Mouse (Mus musculus) thymus, postnatal 36 days (tissue): ENCODE data around the gene Pcnx2.

Experiments
- DNase-seq, 2 experiments: peaks; one replicate each; pipeline ENCODE4 v3.0.0; 2022; ENCODE audit warnings: mixed read lengths in 2 of 2

The Pcnx2 gene

GRCm38 (mm10) chr8:125897868-125898788, at the start of gene Pcnx2:
TSS of gene Pcnx2 (minus strand) at chr8:125898317.
- no peak for DNase-seq

DNA sequence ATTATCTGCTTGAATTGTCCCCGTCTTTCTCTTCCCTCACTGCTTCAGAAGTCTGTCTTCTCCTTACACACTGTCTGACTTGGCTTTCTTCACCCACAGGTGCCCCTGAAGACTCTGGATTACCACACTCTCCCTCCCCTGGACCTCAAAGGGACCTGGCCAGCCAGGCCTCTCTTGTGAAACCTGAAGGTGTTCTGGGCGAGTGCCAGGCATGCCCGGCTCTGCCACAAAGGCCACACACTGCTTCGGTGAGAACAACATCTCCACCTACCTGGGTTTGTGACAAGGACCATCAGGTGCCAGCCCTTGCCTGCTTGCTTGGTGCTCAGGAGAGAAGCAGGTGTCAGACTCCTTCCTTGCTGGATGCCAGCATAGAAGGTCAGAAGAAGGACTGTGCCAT, 46.4 kb upstream of the Pcnx2 start:
- no peak for DNase-seq

- peak; percentile 13 to 35 for DNase-seq
Observed at GRCm38 (mm10) chr8:125935649-125936048, 37.5 kb upstream of the Pcnx2 start.

GRCm38 (mm10) chr8:125931822-125932221, 33.7 kb upstream of the Pcnx2 start:
- DNase-seq = no peak

DNA sequence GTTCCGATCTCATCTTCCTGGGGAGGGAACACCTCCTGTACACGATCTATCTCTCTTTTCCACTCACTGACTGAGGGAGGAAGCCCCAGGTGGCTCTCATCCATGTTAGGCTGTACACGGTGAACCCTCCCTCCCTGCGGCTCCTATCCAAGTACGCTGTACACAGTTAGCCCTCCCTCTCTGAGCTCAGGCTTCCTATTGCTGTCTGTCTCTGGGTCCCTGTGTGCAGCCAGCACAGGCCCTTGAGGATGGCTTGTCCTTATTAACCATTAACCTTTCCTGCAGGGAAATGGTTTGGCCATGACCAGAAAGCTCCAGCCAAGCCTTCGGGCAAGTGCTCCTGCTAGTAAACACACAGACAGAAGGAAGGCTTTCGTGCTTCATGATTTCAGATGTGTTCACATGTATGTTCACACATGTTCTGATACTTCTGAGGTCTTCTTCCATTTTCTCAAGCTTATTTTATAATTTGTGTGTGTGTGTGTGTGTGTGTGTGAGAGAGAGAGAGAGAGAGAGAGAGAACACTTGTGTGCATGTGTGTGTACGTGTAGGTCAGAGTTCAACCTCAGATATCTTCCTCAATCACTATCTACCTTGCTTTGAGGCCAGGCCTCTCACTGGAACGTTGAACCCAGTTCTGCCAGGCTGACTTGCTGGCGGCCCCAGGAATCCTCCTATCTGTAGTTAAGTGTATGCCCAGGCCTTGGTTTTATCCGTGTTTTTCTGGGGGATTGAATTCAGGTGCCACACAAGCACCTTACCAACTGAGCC, 32.3 kb upstream of the Pcnx2 start:
- no peak for DNase-seq

DNA sequence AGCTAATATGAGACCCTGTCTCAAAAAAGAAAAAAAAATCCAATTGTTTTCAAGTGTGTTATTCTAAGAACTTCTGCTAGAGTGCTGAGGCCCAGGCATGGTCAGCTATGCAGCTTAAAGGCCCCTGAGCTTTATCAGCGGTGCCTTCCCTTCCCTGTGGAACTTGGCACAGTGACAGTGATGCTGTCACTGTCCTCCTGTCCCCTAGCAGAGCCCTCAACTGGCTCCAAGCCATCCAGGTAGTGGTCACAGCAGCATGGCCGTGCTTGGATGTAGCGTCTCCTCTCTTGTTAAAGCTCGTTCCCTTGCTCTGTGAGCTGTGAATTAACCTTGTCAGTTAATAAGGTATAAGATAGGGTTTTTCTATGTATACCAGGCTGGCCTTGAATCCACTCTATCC, 28.5 kb upstream of the Pcnx2 start:
- DNase-seq = no peak

DNA sequence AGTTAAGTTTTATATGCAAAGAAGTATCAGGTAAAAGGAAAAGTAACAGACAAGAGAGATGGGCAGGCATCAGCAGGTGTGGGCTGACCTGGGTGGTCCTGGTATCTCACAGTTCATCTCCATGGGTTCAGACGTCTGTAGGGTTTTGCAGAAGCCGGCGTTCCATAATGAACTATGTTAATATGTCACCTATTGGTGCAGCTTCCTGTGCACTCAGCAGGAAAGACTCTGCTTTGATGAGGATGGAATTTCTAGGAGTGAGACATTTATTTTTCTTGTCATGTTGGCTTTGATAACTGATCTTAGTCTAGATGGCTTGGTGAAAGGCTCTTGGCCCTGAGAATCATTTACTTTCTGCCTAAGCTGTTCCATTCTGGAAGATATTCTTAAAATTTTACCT, 24.2 kb upstream of the Pcnx2 start:
- DNase-seq = no peak

DNA sequence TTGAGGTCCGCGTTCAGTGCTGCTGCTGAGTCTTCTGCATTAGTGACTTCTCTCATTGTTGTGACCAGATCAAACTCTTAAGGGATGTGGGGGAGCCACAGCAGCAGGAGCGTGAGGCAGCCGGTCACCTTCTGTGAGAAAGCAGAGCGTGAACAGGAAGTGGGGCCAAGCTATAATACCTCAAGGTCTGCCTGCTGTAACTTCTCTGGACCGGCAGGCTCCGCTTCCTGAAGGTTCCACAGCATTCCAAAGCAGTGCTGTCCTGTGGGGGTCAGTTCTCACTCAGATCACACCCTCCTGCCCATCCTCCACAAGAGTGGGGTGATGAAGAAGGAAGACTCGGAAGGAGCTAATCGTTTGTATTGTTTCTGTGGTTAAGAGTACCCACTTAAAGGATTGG, 22.6 kb upstream of the Pcnx2 start:
- no peak for DNase-seq

DNA sequence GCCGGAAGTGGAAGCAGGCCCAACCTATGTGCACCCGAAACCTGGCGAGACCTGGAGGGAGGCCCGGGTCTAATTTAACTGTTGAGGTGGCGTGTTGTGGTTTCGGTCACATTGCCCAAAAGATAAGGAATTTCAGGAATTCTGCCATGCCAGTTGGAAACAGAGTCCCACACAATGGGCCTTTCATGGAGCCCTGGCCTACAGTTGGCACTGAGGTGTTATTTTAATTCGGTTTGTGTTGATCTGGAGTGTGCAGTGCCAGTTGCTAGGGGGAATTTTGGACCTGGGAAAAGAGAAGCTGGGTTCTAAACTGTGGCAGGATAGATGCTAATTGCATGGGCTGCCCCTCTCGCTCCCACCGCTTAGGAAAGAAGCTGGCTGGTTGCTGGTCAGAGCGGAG, 22.2 kb upstream of the Pcnx2 start:
- DNase-seq = no peak

- DNase-seq = no peak
Observed at GRCm38 (mm10) chr8:125919560-125919959, 21.4 kb upstream of the Pcnx2 start.

DNA sequence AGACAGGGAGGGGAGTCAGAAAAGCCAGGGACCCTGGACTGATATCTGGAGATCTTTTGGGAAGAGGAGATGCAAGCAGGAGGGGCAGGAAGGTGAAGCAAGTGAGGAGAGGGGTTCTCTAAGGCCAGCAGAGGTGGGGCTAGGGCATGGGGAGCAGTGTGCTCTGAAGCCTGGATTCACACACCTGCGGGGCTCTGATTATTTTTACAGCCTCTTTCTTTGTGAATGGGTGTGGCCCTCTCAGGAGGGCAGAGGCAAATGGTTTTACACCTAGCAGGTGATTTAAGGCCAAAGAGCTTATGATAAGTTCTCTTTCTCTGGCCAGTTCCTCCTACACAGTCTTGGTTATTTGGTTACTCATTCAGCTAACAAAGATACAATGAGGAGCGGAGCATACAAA, 20.6 kb upstream of the Pcnx2 start:
- no peak for DNase-seq

- DNase-seq = no peak
Observed at GRCm38 (mm10) chr8:125917013-125917412, 18.9 kb upstream of the Pcnx2 start.

DNA sequence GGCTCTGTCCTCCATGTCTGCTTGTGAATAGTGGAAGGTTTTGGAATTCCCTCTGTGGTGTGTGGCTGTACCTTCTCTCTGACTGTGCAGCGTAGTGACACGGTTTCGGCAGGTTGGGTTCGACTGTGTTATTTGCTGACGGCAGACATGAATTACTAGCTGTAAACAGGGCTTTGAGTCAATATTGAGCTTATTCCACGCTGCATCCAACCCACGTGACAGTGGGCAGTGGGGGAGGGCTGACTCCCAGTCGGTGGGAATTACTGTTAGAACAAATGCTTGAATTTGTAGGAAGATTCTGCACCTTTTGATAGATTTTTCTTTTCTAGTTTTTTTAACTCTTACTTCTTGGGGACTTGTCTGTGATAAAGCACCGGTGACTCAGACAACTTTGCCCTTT, 16.3 kb upstream of the Pcnx2 start:
- DNase-seq = no peak

DNA sequence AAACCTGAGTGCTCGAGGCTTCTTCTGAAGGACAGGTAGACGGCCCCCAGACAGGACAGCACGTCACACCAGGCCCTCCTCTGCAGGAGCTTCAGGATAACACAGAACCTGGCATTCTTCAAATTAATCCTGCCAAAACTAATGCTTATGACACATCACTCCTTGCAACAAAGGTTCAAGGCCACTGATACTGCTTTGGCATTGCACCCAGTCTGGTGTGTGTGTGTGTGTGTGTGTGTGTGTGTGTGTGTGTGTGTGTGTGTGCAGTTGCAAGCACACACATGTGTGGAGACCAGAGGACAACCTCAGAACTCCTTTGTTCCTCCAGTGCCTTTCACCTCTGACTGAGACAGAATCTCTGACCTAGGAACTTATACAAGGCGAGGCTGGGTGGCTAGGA, 15.1 kb upstream of the Pcnx2 start:
- no peak for DNase-seq

- DNase-seq = no peak
Observed at GRCm38 (mm10) chr8:125911229-125911580, 13.1 kb upstream of the Pcnx2 start.

GRCm38 (mm10) chr8:125910365-125911228, 12.5 kb upstream of the Pcnx2 start, which contains the start of gene Map3k21:
TSS of gene Map3k21 (plus strand) at chr8:125910450.
- DNase-seq = no peak

DNA sequence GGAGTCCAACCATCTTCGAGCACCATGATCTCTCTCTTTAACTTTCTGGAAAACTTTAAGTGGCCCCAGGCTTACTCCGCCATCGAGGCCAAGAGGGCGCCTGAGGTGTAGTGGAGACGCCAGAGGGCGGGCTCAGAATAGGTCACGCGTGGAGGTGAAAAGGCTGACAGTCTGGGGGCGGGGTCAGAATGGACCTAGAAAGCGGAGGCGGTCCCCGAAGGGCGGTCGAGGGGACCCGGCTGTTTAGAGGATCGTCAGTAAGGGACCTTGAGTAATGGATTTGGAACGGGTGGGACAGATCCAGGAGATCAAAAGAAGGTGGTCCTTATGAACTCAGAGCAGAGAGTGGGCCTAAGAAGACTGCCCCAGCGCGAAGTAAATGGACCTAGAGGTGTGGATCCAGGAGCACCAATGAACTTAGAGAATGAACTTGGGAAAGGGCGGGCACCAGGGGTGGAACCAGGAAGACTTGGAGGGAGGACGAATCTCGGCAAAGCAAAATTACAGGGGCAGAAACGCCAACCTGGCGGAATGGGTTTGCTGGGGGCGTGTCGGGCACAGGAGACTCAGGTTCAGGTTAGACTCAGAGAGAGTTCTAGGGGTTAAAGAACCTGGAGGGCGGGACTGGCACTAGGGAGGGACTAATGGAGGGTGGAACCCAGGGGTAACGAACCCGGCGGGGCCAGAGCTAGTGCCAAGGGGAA, 11.7 kb upstream of the Pcnx2 start:
- DNase-seq = no peak

GRCm38 (mm10) chr8:125907311-125907710, 9.2 kb upstream of the Pcnx2 start:
- DNase-seq = no peak

DNA sequence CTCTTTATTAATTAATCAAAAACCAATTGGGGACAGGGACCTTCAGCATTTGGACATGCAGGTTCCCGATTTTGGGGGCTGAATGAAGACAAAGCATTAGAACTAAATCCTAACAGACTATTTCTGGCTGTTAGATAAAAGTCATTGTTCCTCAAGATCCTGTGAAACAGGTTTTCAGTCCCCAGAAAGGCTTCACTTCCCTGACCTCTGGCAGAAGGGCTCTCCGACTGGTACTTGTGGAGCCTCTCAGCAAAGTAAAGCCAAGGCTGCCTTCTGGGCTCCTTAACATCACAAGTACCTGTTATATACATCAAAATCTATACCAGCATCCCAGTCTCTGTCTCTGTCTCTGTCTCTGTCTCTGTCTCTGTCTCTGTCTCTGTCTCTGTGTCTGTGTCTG, 7.2 kb upstream of the Pcnx2 start:
- DNase-seq = no peak

GRCm38 (mm10) chr8:125902521-125902920, 4.4 kb upstream of the Pcnx2 start:
- DNase-seq = no peak

DNA sequence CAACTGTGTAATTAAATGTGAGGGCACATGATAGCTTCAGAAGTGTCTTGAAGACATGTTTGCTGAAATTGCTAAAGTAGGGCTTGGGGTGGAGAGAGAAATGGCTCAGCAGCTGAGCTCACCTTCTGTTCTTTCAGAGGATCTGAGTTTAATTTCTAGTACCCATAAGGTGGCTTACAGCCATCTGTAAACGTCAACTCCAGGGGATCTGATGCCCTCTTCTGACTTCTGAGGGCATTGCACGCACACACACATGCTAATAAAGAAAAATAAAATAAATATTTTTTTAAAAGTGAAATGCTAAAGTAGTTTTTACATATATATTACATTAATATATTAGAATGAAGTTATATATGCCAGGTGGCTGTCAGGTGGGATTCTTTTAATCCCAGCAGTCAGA, 3.0 kb upstream of the Pcnx2 start:
- no peak for DNase-seq

DNA sequence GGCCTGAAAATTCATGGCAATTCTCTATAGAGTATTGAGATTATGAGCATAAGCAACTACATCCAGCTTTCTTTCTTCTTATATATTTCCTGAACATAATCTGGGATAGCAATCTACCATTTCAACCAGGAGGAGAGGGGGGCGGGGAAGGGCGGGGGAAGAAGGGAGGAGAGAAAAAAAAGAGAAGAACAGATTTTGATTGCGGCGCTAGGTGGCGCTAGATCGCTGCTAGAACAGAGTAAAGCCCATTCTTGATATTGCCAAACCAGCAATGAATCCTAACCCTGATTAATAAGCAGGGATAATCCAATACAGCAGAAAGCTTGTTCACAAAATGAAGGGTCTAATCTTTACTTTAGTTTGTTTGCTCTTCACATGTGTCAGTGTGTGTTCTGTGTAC, 782 bp upstream of the Pcnx2 start:
- DNase-seq = peak in 1 of 2 experiments; percentile 22
